In genomic region chr11:3854156-3854555, GRCm38 (mm10) we compare ENCODE assay signal across 17 mouse cellular contexts. TPM values are rescaled to one million over a fixed set of nuclear protein-coding genes. Genes with fewer than 3 reads are reported as not detected.
DNase-seq lines count a peak whose midpoint lies in the region; ATAC-seq and TF ChIP-seq lines count a peak whose summit lies in the region.
"Had no signal": no experiment of that assay in that cellular context is flagged by ENCODE, and none has a peak within 500 bp of the region (broad histone marks: within the 10 kb centered on the region; RNA-seq: fewer than 3 reads in every experiment).

No protein-coding gene starts in this region.

- H3K27me3 ChIP-seq in heart, postnatal 0 days (ENCODE audit: control insufficient read depth, insufficient read depth, low read length) = no peaks in the 10 kb centered on the region
- no peaks in the 10 kb centered on the region for H3K27me3 ChIP-seq in heart, embryonic 10.5 days (ENCODE audit: insufficient read depth, poor library complexity, severe bottlenecking)
- no peaks in the 10 kb centered on the region for H3K27me3 ChIP-seq in midbrain, embryonic 15.5 days (replicated peaks)
- H3K27me3 ChIP-seq in midbrain, postnatal 0 days (ENCODE audit: insufficient read depth, low read length) = no peaks in the 10 kb centered on the region
- no peaks in the 10 kb centered on the region for H3K27me3 ChIP-seq in neural tube, embryonic 14.5 days (ENCODE audit: control insufficient read depth, insufficient read depth, low read length)
- H3K27me3 ChIP-seq in liver, embryonic 11.5 days (replicated peaks; ENCODE audit: control insufficient read depth, insufficient read depth, low read length) = no peaks in the 10 kb centered on the region
- H3K27me3 ChIP-seq: limb, embryonic 15.5 days had no signal

- H3K27ac ChIP-seq in heart, postnatal 0 days (ENCODE audit: low read depth) = peak overlapping the region; percentile 83
- H3K27ac ChIP-seq in heart, embryonic 10.5 days = no peak overlapping the region
- H3K27ac ChIP-seq in midbrain, embryonic 15.5 days = peak overlapping the region; percentile 10; the same call in 1 of the 2 replicates
- no peak overlapping the region for H3K27ac ChIP-seq in midbrain, postnatal 0 days (ENCODE audit: low read depth, low read length)
- H3K27ac ChIP-seq in neural tube, embryonic 14.5 days (ENCODE audit: low read depth, low read length) = peak overlapping the region; percentile 58; the same call in 1 of the 2 replicates
- no peak overlapping the region for H3K27ac ChIP-seq in liver, embryonic 11.5 days (ENCODE audit: low read depth, low read length)
- H3K27ac ChIP-seq: embryonic facial prominence, embryonic 10.5 days; limb, embryonic 15.5 days had no signal

- peak; percentile 12 to 48 for DNase-seq in cerebellum, postnatal 14 days
- no peak for DNase-seq in cerebellum, postnatal 4 days (ENCODE audit: low spot score in 2 of 2)
- no peak for DNase-seq in heart, postnatal 0 days (ENCODE audit: low spot score)
- no peak for DNase-seq in heart, embryonic 10.5 days (ENCODE audit: low spot score)
- DNase-seq in midbrain, postnatal 0 days (ENCODE audit: low spot score) = no peak
- DNase-seq in liver, embryonic 11.5 days (ENCODE audit: low spot score) = no peak
- DNase-seq: gastrocnemius, postnatal 36 days; kidney, adult 9 months; kidney, postnatal 36 days; liver, postnatal 0 days; lung, postnatal 14 days; thymus, adult 18-20 months had no signal

- H3K36me3 ChIP-seq in heart, postnatal 0 days (replicated peaks; ENCODE audit: control insufficient read depth, insufficient read depth, low read length) = no peaks in the 10 kb centered on the region
- no peaks in the 10 kb centered on the region for H3K36me3 ChIP-seq in heart, embryonic 10.5 days
- H3K36me3 ChIP-seq in midbrain, embryonic 15.5 days (replicated peaks) = no peaks in the 10 kb centered on the region
- no peaks in the 10 kb centered on the region for H3K36me3 ChIP-seq in midbrain, postnatal 0 days (ENCODE audit: insufficient read depth, low read length)
- no peaks in the 10 kb centered on the region for H3K36me3 ChIP-seq in neural tube, embryonic 14.5 days (ENCODE audit: control insufficient read depth, insufficient read depth, low read length)
- H3K36me3 ChIP-seq in liver, embryonic 11.5 days (ENCODE audit: control insufficient read depth, insufficient read depth, low read length) = no peaks in the 10 kb centered on the region
- H3K36me3 ChIP-seq: embryonic facial prominence, embryonic 10.5 days; limb, embryonic 15.5 days had no signal

- no peak for ATAC-seq in heart, postnatal 0 days (ENCODE audit: insufficient read depth, low read depth)
- ATAC-seq in midbrain, embryonic 15.5 days (replicated peaks) = no peak
- ATAC-seq in midbrain, postnatal 0 days (ENCODE audit: low FRiP score) = no peak
- ATAC-seq in neural tube, embryonic 14.5 days (ENCODE audit: low read depth) = no peak
- ATAC-seq in liver, embryonic 11.5 days (replicated peaks; ENCODE audit: low FRiP score) = no peak
- ATAC-seq: liver, postnatal 0 days had no signal

- TF ChIP-seq EP300 in heart, postnatal 0 days (IDR thresholded peaks at IDR 0.05; ENCODE audit: low read depth) = no peak

- H3K9me3 ChIP-seq in heart, postnatal 0 days (replicated peaks; ENCODE audit: control insufficient read depth, low read length) = no peaks in the 10 kb centered on the region
- H3K9me3 ChIP-seq in heart, embryonic 10.5 days = no peaks in the 10 kb centered on the region
- no peaks in the 10 kb centered on the region; the same call in 1 of the 2 replicates for H3K9me3 ChIP-seq in midbrain, embryonic 15.5 days
- H3K9me3 ChIP-seq in midbrain, postnatal 0 days (ENCODE audit: low read length) = no peaks in the 10 kb centered on the region
- no peaks in the 10 kb centered on the region for H3K9me3 ChIP-seq in neural tube, embryonic 14.5 days (ENCODE audit: control insufficient read depth, low read length)
- H3K9me3 ChIP-seq in liver, embryonic 11.5 days (ENCODE audit: control insufficient read depth, low read length) = no peaks in the 10 kb centered on the region
- H3K9me3 ChIP-seq: embryonic facial prominence, embryonic 10.5 days; limb, embryonic 15.5 days had no signal

- H3K4me2 ChIP-seq in heart, postnatal 0 days (ENCODE audit: low read depth, low read length) = no peak overlapping the region
- no peak overlapping the region for H3K4me2 ChIP-seq in midbrain, embryonic 15.5 days
- no peak overlapping the region for H3K4me2 ChIP-seq in midbrain, postnatal 0 days (ENCODE audit: low read depth, low read length, poor library complexity, severe bottlenecking)
- H3K4me2 ChIP-seq in neural tube, embryonic 14.5 days (ENCODE audit: low read depth, low read length) = no peak overlapping the region
- no peak overlapping the region for H3K4me2 ChIP-seq in liver, embryonic 11.5 days
- H3K4me2 ChIP-seq: limb, embryonic 15.5 days had no signal

- no peak overlapping the region for H3K9ac ChIP-seq in heart, postnatal 0 days (replicated peaks; ENCODE audit: low read depth, low read length)
- no peak overlapping the region for H3K9ac ChIP-seq in midbrain, embryonic 15.5 days
- H3K9ac ChIP-seq in midbrain, postnatal 0 days (replicated peaks; ENCODE audit: low read length, poor library complexity, severe bottlenecking) = no peak overlapping the region
- no peak overlapping the region for H3K9ac ChIP-seq in neural tube, embryonic 14.5 days (replicated peaks; ENCODE audit: low read depth, low read length)
- no peak overlapping the region for H3K9ac ChIP-seq in liver, embryonic 11.5 days (ENCODE audit: low read depth, low read length)
- H3K9ac ChIP-seq: limb, embryonic 15.5 days; liver, postnatal 0 days had no signal

- WGBS in heart, postnatal 0 days = 79% methylated on average over 3 of the region's 3 CpGs
- WGBS in heart, embryonic 10.5 days = 89% methylated on average over 3 of the region's 3 CpGs
- 91% methylated on average over 3 of the region's 3 CpGs for WGBS in midbrain, embryonic 15.5 days
- 96% methylated on average over 3 of the region's 3 CpGs for WGBS in midbrain, postnatal 0 days
- 91% methylated on average over 3 of the region's 3 CpGs for WGBS in neural tube, embryonic 14.5 days
- WGBS in liver, embryonic 11.5 days = 83% methylated on average over 3 of the region's 3 CpGs

- no peak overlapping the region for H3K4me3 ChIP-seq in heart, postnatal 0 days (ENCODE audit: low read depth, low read length)
- H3K4me3 ChIP-seq in heart, embryonic 10.5 days = no peak overlapping the region
- no peak overlapping the region for H3K4me3 ChIP-seq in midbrain, embryonic 15.5 days
- no peak overlapping the region for H3K4me3 ChIP-seq in midbrain, postnatal 0 days (ENCODE audit: low read depth, low read length)
- H3K4me3 ChIP-seq in neural tube, embryonic 14.5 days (ENCODE audit: low read depth, low read length) = no peak overlapping the region
- no peak overlapping the region for H3K4me3 ChIP-seq in liver, embryonic 11.5 days (ENCODE audit: low read depth, low read length)
- H3K4me3 ChIP-seq: embryonic facial prominence, embryonic 10.5 days; limb, embryonic 15.5 days had no signal

- H3K4me1 ChIP-seq in heart, postnatal 0 days (ENCODE audit: control insufficient read depth, insufficient read depth) = peaks cover 4% of the 10 kb centered on the region; the same call in 1 of the 2 replicates
- peaks cover 3% of the 10 kb centered on the region; the same call in 1 of the 2 replicates for H3K4me1 ChIP-seq in heart, embryonic 10.5 days
- no peaks in the 10 kb centered on the region for H3K4me1 ChIP-seq in midbrain, embryonic 15.5 days
- no peaks in the 10 kb centered on the region for H3K4me1 ChIP-seq in midbrain, postnatal 0 days (ENCODE audit: insufficient read depth, low read length)
- 0 out of 2 replicates have a peak, but pooled peaks cover 4% of the 10 kb centered on the region for H3K4me1 ChIP-seq in neural tube, embryonic 14.5 days (ENCODE audit: control insufficient read depth, insufficient read depth, low read length)
- H3K4me1 ChIP-seq in liver, embryonic 11.5 days (replicated peaks; ENCODE audit: control insufficient read depth, insufficient read depth, low read length) = no peaks in the 10 kb centered on the region
- H3K4me1 ChIP-seq: embryonic facial prominence, embryonic 10.5 days had no signal

- no peak for TF ChIP-seq CTCF in heart, postnatal 0 days (IDR thresholded peaks at IDR 0.05; ENCODE audit: low read depth)
- no peak for TF ChIP-seq CTCF in midbrain, postnatal 0 days (IDR thresholded peaks at IDR 0.05)

RNA-seq across cellular contexts. Expression of gene Osbp2, which starts 9.5 kb away (rescaled TPM):
- total RNA-seq in heart, postnatal 0 days (2014; rRNA removed; ENCODE audit: low replicate concordance) = 6.3 and 8.9 TPM in 2 replicates
- 2.9 TPM in 2 replicates for polyA plus RNA-seq in heart, postnatal 0 days (2015; fragmentation: Nextera tagmentation; extraction: Ambion mirVana)
- polyA plus RNA-seq in heart, embryonic 10.5 days (2016; fragmentation: Nextera tagmentation; extraction: Ambion mirVana) = 0.11 and 0.29 TPM in 2 replicates
- polyA plus RNA-seq in midbrain, embryonic 15.5 days (2015; fragmentation: Nextera tagmentation; extraction: Ambion mirVana) = 33.5 and 36.2 TPM in 2 replicates
- 67.2 and 96.0 TPM in 2 replicates for total RNA-seq in midbrain, postnatal 0 days (2014; rRNA removed)
- 51.8 and 52.5 TPM in 2 replicates for polyA plus RNA-seq in midbrain, postnatal 0 days (2015; fragmentation: Nextera tagmentation; extraction: Ambion mirVana)
- 17.7 and 22.7 TPM in 2 replicates for polyA plus RNA-seq in neural tube, embryonic 14.5 days (2014; fragmentation: Nextera tagmentation; extraction: Ambion mirVana)
- 0.32 and 0.38 TPM in 2 replicates for polyA plus RNA-seq in liver, embryonic 11.5 days (2014; fragmentation: Nextera tagmentation; extraction: Ambion mirVana)
- polyA plus RNA-seq: liver, postnatal 0 days had no signal

RNA-seq across cellular contexts. Expression of gene 4921536K21Rik, which starts 40.7 kb away (rescaled TPM):
- not detected in 2 replicates for total RNA-seq in heart, postnatal 0 days (2014; rRNA removed; ENCODE audit: low replicate concordance)
- polyA plus RNA-seq in heart, postnatal 0 days (2015; fragmentation: Nextera tagmentation; extraction: Ambion mirVana) = 0.11 and 0.12 TPM in 2 replicates
- polyA plus RNA-seq in heart, embryonic 10.5 days (2016; fragmentation: Nextera tagmentation; extraction: Ambion mirVana) = 0.31 and 0.33 TPM in 2 replicates
- 0.43 and 0.90 TPM in 2 replicates for polyA plus RNA-seq in midbrain, embryonic 15.5 days (2015; fragmentation: Nextera tagmentation; extraction: Ambion mirVana)
- total RNA-seq in midbrain, postnatal 0 days (2014; rRNA removed) = 0.49 and 0.61 TPM in 2 replicates
- polyA plus RNA-seq in midbrain, postnatal 0 days (2015; fragmentation: Nextera tagmentation; extraction: Ambion mirVana) = 0.28 and 0.41 TPM in 2 replicates
- 0.13 and 0.17 TPM in 2 replicates for polyA plus RNA-seq in neural tube, embryonic 14.5 days (2014; fragmentation: Nextera tagmentation; extraction: Ambion mirVana)
- not detected in 2 replicates for polyA plus RNA-seq in liver, embryonic 11.5 days (2014; fragmentation: Nextera tagmentation; extraction: Ambion mirVana)
- polyA plus RNA-seq: heart, embryonic 14.5 days; liver, postnatal 0 days had no signal

RNA-seq across cellular contexts. Expression of gene Dusp18, which starts 40.9 kb away (rescaled TPM):
- total RNA-seq in heart, postnatal 0 days (2014; rRNA removed; ENCODE audit: low replicate concordance) = 10.4 and 14.8 TPM in 2 replicates
- polyA plus RNA-seq in heart, postnatal 0 days (2015; fragmentation: Nextera tagmentation; extraction: Ambion mirVana) = 9.8 and 16.5 TPM in 2 replicates
- polyA plus RNA-seq in heart, embryonic 10.5 days (2016; fragmentation: Nextera tagmentation; extraction: Ambion mirVana) = 13.6 and 16.1 TPM in 2 replicates
- 41.4 and 42.9 TPM in 2 replicates for polyA plus RNA-seq in midbrain, embryonic 15.5 days (2015; fragmentation: Nextera tagmentation; extraction: Ambion mirVana)
- 20.7 and 23.7 TPM in 2 replicates for total RNA-seq in midbrain, postnatal 0 days (2014; rRNA removed)
- 20.5 and 24.1 TPM in 2 replicates for polyA plus RNA-seq in midbrain, postnatal 0 days (2015; fragmentation: Nextera tagmentation; extraction: Ambion mirVana)
- 23.7 and 27.8 TPM in 2 replicates for polyA plus RNA-seq in neural tube, embryonic 14.5 days (2014; fragmentation: Nextera tagmentation; extraction: Ambion mirVana)
- 2.0 and 2.5 TPM in 2 replicates for polyA plus RNA-seq in liver, embryonic 11.5 days (2014; fragmentation: Nextera tagmentation; extraction: Ambion mirVana)

Comparison
In these comparisons a context has a peak if more than half of its experiments do, and no peak if none do; other contexts are left out.
1. DNase-seq: peak in cerebellum, postnatal 14 days (2 of 2); none in cerebellum, postnatal 4 days (0 of 2), heart, postnatal 0 days (single experiment), heart, embryonic 10.5 days (single experiment), midbrain, postnatal 0 days (single experiment) and liver, embryonic 11.5 days (single experiment).
2. H3K27ac ChIP-seq: peak in heart, postnatal 0 days (single experiment), midbrain, embryonic 15.5 days (single experiment) and neural tube, embryonic 14.5 days (single experiment); none in heart, embryonic 10.5 days (single experiment), midbrain, postnatal 0 days (single experiment) and liver, embryonic 11.5 days (single experiment).